Comparison of ENCODE assay signal across 17 mouse cellular contexts in genomic region chr14:27956801-27957200, GRCm38 (mm10).
A peak's percentile ranks its signal among the peaks of the same experiment; 100 is the strongest.
DNase-seq lines count a peak whose midpoint lies in the region; ATAC-seq lines count a peak whose summit lies in the region.
"Had no signal": no experiment of that assay in that cellular context is flagged by ENCODE, and none has a peak within 500 bp of the region (broad histone marks: within the 10 kb centered on the region; RNA-seq: fewer than 3 reads in every experiment).

No protein-coding gene starts in this region.

- ATAC-seq in inflammation-experienced regulatory T-cells, adult 6 months, result no peak
- ATAC-seq: intestine, postnatal 0 days; liver, postnatal 0 days; midbrain, embryonic 15.5 days had no signal

- no peak overlapping the region for H3K27ac ChIP-seq in heart, embryonic 10.5 days
- H3K27ac ChIP-seq: heart, embryonic 13.5 days; hindbrain, embryonic 13.5 days; limb, embryonic 13.5 days; macrophage; midbrain, embryonic 15.5 days had no signal

- no peak overlapping the region for H3K4me3 ChIP-seq in heart, embryonic 10.5 days
- H3K4me3 ChIP-seq: heart, embryonic 13.5 days; hindbrain, embryonic 13.5 days; limb, embryonic 13.5 days; midbrain, embryonic 15.5 days had no signal

- H3K4me1 ChIP-seq in heart, embryonic 10.5 days, result 0 out of 2 replicates have a peak, but pooled peaks cover 6% of the 10 kb centered on the region
- H3K4me1 ChIP-seq: hindbrain, embryonic 13.5 days; midbrain, embryonic 15.5 days had no signal

- peak; percentile 7 to 9 for DNase-seq in heart, postnatal 10 days
- DNase-seq in heart, embryonic 10.5 days (ENCODE audit: low spot score), result no peak
- DNase-seq in MN1 (ENCODE audit: low spot score), result peak; percentile 89
- DNase-seq in adrenal gland, adult 18-20 months (ENCODE audit: low spot score in 2 of 2), result peak; percentile 20
- DNase-seq in gastrocnemius, postnatal 25 days, result peak; percentile 28
- no peak for DNase-seq in c-Kit-positive CD71-positive TER-119-positive erythroid progenitor cells, embryonic 14.5 days (ENCODE audit: low spot score)
- DNase-seq in cerebellum, postnatal 14 days, result no peak
- DNase-seq: cerebellum, adult 8-10 months; liver, postnatal 0 days; thymus, postnatal 25 days had no signal

- no peaks in the 10 kb centered on the region for H3K27me3 ChIP-seq in heart, embryonic 10.5 days (ENCODE audit: insufficient read depth, poor library complexity, severe bottlenecking)
- H3K27me3 ChIP-seq: heart, embryonic 13.5 days; hindbrain, embryonic 13.5 days; limb, embryonic 13.5 days; midbrain, embryonic 15.5 days had no signal

- H3K36me3 ChIP-seq in heart, embryonic 10.5 days, result no peaks in the 10 kb centered on the region
- H3K36me3 ChIP-seq: heart, embryonic 13.5 days; hindbrain, embryonic 13.5 days; limb, embryonic 13.5 days; midbrain, embryonic 15.5 days had no signal

- 21% methylated on average over 2 of the region's 2 CpGs for WGBS in heart, embryonic 10.5 days

- no peaks in the 10 kb centered on the region for H3K9me3 ChIP-seq in heart, embryonic 10.5 days
- H3K9me3 ChIP-seq: midbrain, embryonic 15.5 days had no signal

- intact Hi-C loops in heart, postnatal 10 days (cut with DNase I), result no loop called here

Comparison
In these comparisons a context has a peak if more than half of its experiments do, and no peak if none do; other contexts are left out.
1. DNase-seq: peak in heart, postnatal 10 days (2 of 2), MN1 (single experiment), adrenal gland, adult 18-20 months (2 of 2) and gastrocnemius, postnatal 25 days (single experiment); none in heart, embryonic 10.5 days (single experiment), c-Kit-positive CD71-positive TER-119-positive erythroid progenitor cells, embryonic 14.5 days (single experiment) and cerebellum, postnatal 14 days (0 of 2).